Mouse (Mus musculus) neural tube, embryonic 14.5 days (tissue): ENCODE measurements at regions not wholly inside any gene's neighbourhood (a gene's known extent, or its start where the extent isn't known, plus 50 kb on each side); places are given as distances from the start of the nearest gene placed in this dataset.

Source experiments
- ATAC-seq: fragments of 200-750 bp; cut with Nextera tagmentation; 2 replicates; pipeline ENCODE4 v1.8.0; 2017; ENCODE audit warnings: low read depth, mild to moderate bottlenecking, moderate TSS enrichment, moderate library complexity
- H3K27ac ChIP-seq: fragments of 300-500 bp; sonication (generic); 2 replicates; pipeline ENCODE4 v1.5.1; 2014; ENCODE audit warnings: low read depth, mild to moderate bottlenecking, control low read depth, low read length, moderate library complexity, mixed read lengths
- H3K27me3 ChIP-seq: fragments of 300-500 bp; sonication (generic); 2 replicates; pipeline ENCODE4 v1.6.1; 2014; ENCODE audit warnings: low read length; ENCODE audit not compliant: control insufficient read depth, insufficient read depth
- H3K36me3 ChIP-seq: fragments of 300-500 bp; sonication (generic); 2 replicates; pipeline ENCODE4 v1.6.1; 2014; ENCODE audit warnings: low read length, mixed read lengths; ENCODE audit not compliant: control insufficient read depth, insufficient read depth
- H3K4me1 ChIP-seq: fragments of 300-500 bp; sonication (generic); 2 replicates; pipeline ENCODE4 v1.6.1; 2014; ENCODE audit warnings: low read length; ENCODE audit not compliant: control insufficient read depth, insufficient read depth
- H3K4me2 ChIP-seq: fragments of 300-500 bp; sonication (generic); 2 replicates; pipeline ENCODE4 v1.6.1; 2014; ENCODE audit warnings: mild to moderate bottlenecking, low read depth, low read length, control low read depth
- H3K4me3 ChIP-seq: fragments of 300-500 bp; sonication (generic); 2 replicates; pipeline ENCODE4 v1.5.1; 2014; ENCODE audit warnings: low read depth, low read length, control low read depth, mixed read lengths
- H3K9ac ChIP-seq: fragments of 300-500 bp; sonication (generic); replicated peaks from 2 replicates; pipeline ENCODE4 v1.6.1; 2014; ENCODE audit warnings: low read depth, mild to moderate bottlenecking, control low read depth, low read length, mixed read lengths
- H3K9me3 ChIP-seq: fragments of 300-500 bp; sonication (generic); 2 replicates; pipeline ENCODE4 v1.6.1; 2016; ENCODE audit warnings: low read length; ENCODE audit not compliant: control insufficient read depth
- WGBS: fragments of 180-500 bp; shearing (Covaris S2); extraction: QIAGEN DNeasy Blood & Tissue Kit; methylation state at CpG from one replicate; pipeline ENCODE4 v1.1.7; 2014; 5-methylcytosine and 5-hydroxymethylcytosine counted together

GRCm38 (mm10) chr13:110599666-110600065 lies 204.8 kb downstream of the Plk2 start:
- Histone ChIP-seq H3K9ac (no peak overlapping the region), H3K4me1 (no peaks in the 10 kb centered on the region), H3K27ac (no peak overlapping the region), H3K27me3 (no peaks in the 10 kb centered on the region), H3K4me2 (no peak overlapping the region), H3K4me3 (no peak overlapping the region), H3K36me3 (no peaks in the 10 kb centered on the region), H3K9me3 (no peaks in the 10 kb centered on the region)
- ATAC-seq, result no peak
- WGBS, result 80% methylated on average over 3 of the region's 3 CpGs

DNA sequence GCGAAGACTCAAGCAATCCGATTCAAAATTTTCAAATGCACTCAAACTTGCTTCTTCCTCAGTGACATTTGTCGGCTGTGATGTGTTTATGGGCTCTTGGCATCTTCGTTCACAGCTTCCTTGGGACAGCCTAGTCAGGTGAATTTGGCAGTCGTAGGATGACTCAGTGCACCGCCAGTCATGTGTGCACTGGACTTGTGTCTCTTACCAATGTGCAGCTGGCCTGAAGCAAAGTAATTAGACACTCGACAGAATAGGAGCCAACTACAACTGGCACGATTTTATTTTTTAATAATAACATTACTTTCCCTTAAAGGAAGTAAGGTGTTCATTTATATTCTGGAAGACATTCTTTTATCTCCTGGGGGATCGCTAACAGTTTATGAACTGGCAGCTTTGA lies 205.5 kb downstream of the Plk2 start:
- Histone ChIP-seq H3K4me1 (no peaks in the 10 kb centered on the region), H3K9ac (no peak overlapping the region), H3K4me3 (no peak overlapping the region), H3K4me2 (no peak overlapping the region), H3K9me3 (no peaks in the 10 kb centered on the region), H3K36me3 (no peaks in the 10 kb centered on the region), H3K27me3 (no peaks in the 10 kb centered on the region), H3K27ac (no peak overlapping the region)
- 78% methylated on average over 9 of the region's 9 CpGs for WGBS
- no peak for ATAC-seq

DNA sequence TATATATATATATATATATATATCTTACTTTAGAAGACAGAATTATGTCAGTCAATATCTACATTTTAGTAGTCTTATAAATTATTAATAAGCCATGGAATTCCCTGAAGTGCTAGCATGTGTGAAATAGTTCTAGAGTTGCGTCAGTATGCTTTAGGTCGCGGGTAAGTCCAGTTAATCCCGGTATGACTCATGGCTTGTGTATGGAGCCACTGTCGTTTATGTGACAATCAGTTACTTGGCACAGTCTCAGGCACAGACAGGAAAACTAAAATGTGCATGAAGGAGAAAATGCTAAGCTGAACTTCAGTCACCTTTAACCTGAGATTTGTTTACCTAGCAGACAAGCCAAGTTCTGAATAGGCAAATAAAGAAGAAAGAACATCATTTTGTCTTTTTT lies 206.5 kb downstream of the Plk2 start:
- H3K4me1 ChIP-seq, result no peaks in the 10 kb centered on the region
- no peaks in the 10 kb centered on the region for H3K27me3 ChIP-seq
- 64% methylated on average over 5 of the region's 5 CpGs for whole genome bisulfite sequencing
- no peak overlapping the region for H3K4me3 ChIP-seq
- no peaks in the 10 kb centered on the region for H3K36me3 ChIP-seq
- H3K9ac ChIP-seq, result no peak overlapping the region
- no peak for ATAC-seq
- no peak overlapping the region for H3K27ac ChIP-seq
- H3K4me2 ChIP-seq, result no peak overlapping the region
- H3K9me3 ChIP-seq, result no peaks in the 10 kb centered on the region

DNA sequence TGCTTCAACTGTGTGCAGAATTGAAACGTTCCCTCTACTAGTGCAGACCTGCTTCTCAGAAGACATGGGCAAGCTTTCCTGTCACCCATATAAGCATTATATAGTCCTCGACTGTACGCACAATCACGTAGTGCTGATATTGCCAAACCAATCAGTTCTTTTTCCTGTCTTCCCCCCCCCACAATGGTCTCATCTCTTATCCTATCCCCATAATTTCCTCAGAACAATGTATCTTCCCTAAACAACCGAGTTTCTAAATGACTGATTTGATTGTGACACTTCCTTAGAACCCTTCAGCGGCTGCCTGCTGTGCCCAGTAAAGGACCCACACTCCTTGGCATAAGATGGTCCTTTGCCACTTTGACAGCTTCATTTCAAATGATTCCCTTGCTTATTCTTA lies 207.0 kb downstream of the Plk2 start:
- Histone ChIP-seq H3K4me3 (no peak overlapping the region), H3K4me2 (no peak overlapping the region), H3K9me3 (no peaks in the 10 kb centered on the region), H3K4me1 (no peaks in the 10 kb centered on the region), H3K27ac (no peak overlapping the region), H3K27me3 (no peaks in the 10 kb centered on the region), H3K9ac (no peak overlapping the region), H3K36me3 (no peaks in the 10 kb centered on the region)
- WGBS, result 80% methylated on average over 6 of the region's 6 CpGs
- no peak for ATAC-seq

GRCm38 (mm10) chr13:110602894-110603293 lies 208.0 kb downstream of the Plk2 start:
- Histone ChIP-seq H3K27ac (no peak overlapping the region), H3K4me1 (no peaks in the 10 kb centered on the region), H3K9me3 (no peaks in the 10 kb centered on the region), H3K9ac (no peak overlapping the region), H3K36me3 (no peaks in the 10 kb centered on the region), H3K4me2 (no peak overlapping the region), H3K4me3 (no peak overlapping the region), H3K27me3 (no peaks in the 10 kb centered on the region)
- ATAC-seq, result no peak
- 89% methylated on average over 1 of the region's 1 CpGs for WGBS

GRCm38 (mm10) chr13:110619010-110619409 lies 224.2 kb downstream of the Plk2 start:
- H3K9ac ChIP-seq, result no peak overlapping the region
- no peak for ATAC-seq
- no peaks in the 10 kb centered on the region for H3K9me3 ChIP-seq
- no peak overlapping the region for H3K4me3 ChIP-seq
- no peak overlapping the region for H3K27ac ChIP-seq
- H3K27me3 ChIP-seq, result no peaks in the 10 kb centered on the region
- H3K4me2 ChIP-seq, result no peak overlapping the region
- WGBS, result 84% methylated on average over 6 of the region's 6 CpGs
- H3K36me3 ChIP-seq, result no peaks in the 10 kb centered on the region
- no peaks in the 10 kb centered on the region for H3K4me1 ChIP-seq

GRCm38 (mm10) chr13:110627136-110627535 lies 232.3 kb downstream of the Plk2 start:
- Histone ChIP-seq H3K27me3 (no peaks in the 10 kb centered on the region), H3K4me1 (no peaks in the 10 kb centered on the region), H3K9ac (no peak overlapping the region), H3K9me3 (no peaks in the 10 kb centered on the region), H3K4me2 (no peak overlapping the region), H3K4me3 (no peak overlapping the region), H3K36me3 (no peaks in the 10 kb centered on the region), H3K27ac (no peak overlapping the region)
- ATAC-seq, result no peak
- 76% methylated on average over 6 of the region's 6 CpGs for WGBS

- no peak overlapping the region for H3K4me3 ChIP-seq
- 52% methylated on average over 9 of the region's 9 CpGs for WGBS
- no peaks in the 10 kb centered on the region for H3K27me3 ChIP-seq
- H3K4me1 ChIP-seq, result no peaks in the 10 kb centered on the region
- no peaks in the 10 kb centered on the region for H3K36me3 ChIP-seq
- no peak overlapping the region for H3K27ac ChIP-seq
- no peak overlapping the region for H3K4me2 ChIP-seq
- no peaks in the 10 kb centered on the region for H3K9me3 ChIP-seq
- no peak for ATAC-seq
- no peak overlapping the region for H3K9ac ChIP-seq
These were observed 232.9 kb downstream of the Plk2 start for GRCm38 (mm10) chr13:110627732-110628131.

- H3K27ac ChIP-seq, result no peak overlapping the region
- no peak overlapping the region for H3K4me3 ChIP-seq
- WGBS, result 81% methylated on average over 1 of the region's 1 CpGs
- H3K4me2 ChIP-seq, result no peak overlapping the region
- no peaks in the 10 kb centered on the region for H3K9me3 ChIP-seq
- no peak for ATAC-seq
- no peaks in the 10 kb centered on the region for H3K4me1 ChIP-seq
- no peak overlapping the region for H3K9ac ChIP-seq
- no peaks in the 10 kb centered on the region for H3K27me3 ChIP-seq
- H3K36me3 ChIP-seq, result no peaks in the 10 kb centered on the region
These were observed 233.4 kb downstream of the Plk2 start for GRCm38 (mm10) chr13:110628201-110628600.

DNA sequence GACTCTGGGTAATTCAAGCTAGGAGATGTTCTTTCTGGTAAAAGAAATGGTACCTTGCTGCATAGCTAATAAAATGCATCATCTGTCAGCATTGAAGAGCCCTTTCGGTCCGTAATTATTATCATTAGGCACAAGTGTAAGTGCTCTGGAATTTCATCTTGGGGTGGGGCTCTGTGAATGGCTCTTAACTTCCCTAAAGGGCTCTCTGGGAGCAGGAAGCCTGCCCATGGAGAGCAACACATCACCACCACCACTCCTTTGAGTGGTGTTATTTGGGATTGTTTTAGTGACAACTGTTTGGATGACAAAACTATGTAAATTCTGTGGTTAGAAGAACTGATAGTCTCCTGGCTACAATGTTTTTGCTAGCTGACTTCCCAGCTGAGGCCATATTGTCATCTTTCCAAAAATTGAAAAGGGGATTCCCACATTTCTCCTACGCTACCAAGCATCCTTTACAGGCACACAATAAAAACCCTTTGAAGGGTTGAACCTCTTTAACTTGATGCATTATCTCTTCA lies 238.5 kb downstream of the Plk2 start:
- H3K36me3 ChIP-seq, result no peaks in the 10 kb centered on the region
- H3K4me2 ChIP-seq, result no peak overlapping the region
- no peaks in the 10 kb centered on the region for H3K27me3 ChIP-seq
- no peaks in the 10 kb centered on the region for H3K9me3 ChIP-seq
- 40% methylated on average over 3 of the region's 3 CpGs for WGBS
- H3K9ac ChIP-seq, result no peak overlapping the region
- ATAC-seq, result no peak
- no peak overlapping the region for H3K27ac ChIP-seq
- no peaks in the 10 kb centered on the region for H3K4me1 ChIP-seq
- no peak overlapping the region for H3K4me3 ChIP-seq
